Mouse (Mus musculus) embryonic facial prominence, embryonic 13.5 days (tissue): ENCODE results near the gene 2210017I01Rik. TPM values are rescaled to one million over a fixed set of nuclear protein-coding genes. Genes with fewer than 3 reads are reported as not detected.

Experiments used
- polyA plus RNA-seq: library from polyadenylated mRNA; unstranded; fragments of >200 nt; fragmentation: Nextera tagmentation; extraction: Ambion mirVana; gene quantifications from 2 replicates; pipeline ENCODE4 v1.2.1, GENCODE M21; 2015

2210017I01Rik gene
- polyA plus RNA-seq, 1 experiment from 2014 or later, result not detected

Other genes with a start within 250 kb of the 2210017I01Rik start
- not detected in 2 replicates for gene Sprr2f, start 242.3 kb downstream of the 2210017I01Rik start, polyA plus RNA-seq
- not detected in 2 replicates for gene Sprr2h, start 221.8 kb downstream of the 2210017I01Rik start, polyA plus RNA-seq
- not detected in 2 replicates for gene Sprr2i, start 199.5 kb downstream of the 2210017I01Rik start, polyA plus RNA-seq
- not detected in 2 replicates for gene Sprr2j-ps, start 189.4 kb downstream of the 2210017I01Rik start, polyA plus RNA-seq
- 10.1 and 18.9 TPM in 2 replicates for gene Gm9774, start 178.1 kb downstream of the 2210017I01Rik start, polyA plus RNA-seq
- not detected in 2 replicates for gene Sprr2k, start 174.9 kb downstream of the 2210017I01Rik start, polyA plus RNA-seq
- gene Sprr1b, start 168.7 kb downstream of the 2210017I01Rik start, polyA plus RNA-seq, result 1.0 TPM in 1 of 2 replicates, not detected in the other
- not detected in 2 replicates for gene Sprr3, start 148.8 kb downstream of the 2210017I01Rik start, polyA plus RNA-seq
- 21.6 and 26.7 TPM in 2 replicates for gene Sprr1a, start 121.6 kb downstream of the 2210017I01Rik start, polyA plus RNA-seq
- gene Sprr4, start 107.0 kb downstream of the 2210017I01Rik start, polyA plus RNA-seq, result not detected in 2 replicates
- not detected in 2 replicates for gene 2310046K23Rik, start 73.0 kb downstream of the 2210017I01Rik start, polyA plus RNA-seq
- 0.14 TPM in 1 of 2 replicates, not detected in the other for gene Ivl, start 33.8 kb downstream of the 2210017I01Rik start, polyA plus RNA-seq
- gene Smcp, start 18.5 kb downstream of the 2210017I01Rik start, polyA plus RNA-seq, result not detected in 2 replicates
- gene Lce6a, start 14.2 kb upstream of the 2210017I01Rik start, polyA plus RNA-seq, result not detected in 2 replicates
- not detected in 2 replicates for gene Lce1a1, start 40.8 kb upstream of the 2210017I01Rik start, polyA plus RNA-seq
- gene Lce1b, start 49.4 kb upstream of the 2210017I01Rik start, polyA plus RNA-seq, result not detected in 2 replicates
- gene Lce1a2, start 62.8 kb upstream of the 2210017I01Rik start, polyA plus RNA-seq, result not detected in 2 replicates
- not detected in 2 replicates for gene Lce1c, start 71.8 kb upstream of the 2210017I01Rik start, polyA plus RNA-seq
- gene Lce1d, start 79.7 kb upstream of the 2210017I01Rik start, polyA plus RNA-seq, result not detected in 2 replicates
- gene Lce1e, start 101.6 kb upstream of the 2210017I01Rik start, polyA plus RNA-seq, result not detected in 2 replicates
- gene Lce1f, start 112.9 kb upstream of the 2210017I01Rik start, polyA plus RNA-seq, result not detected in 2 replicates
- gene Gm38119, start 131.6 kb upstream of the 2210017I01Rik start, polyA plus RNA-seq, result not detected in 2 replicates
- not detected in 2 replicates for gene Lce1g, start 144.8 kb upstream of the 2210017I01Rik start, polyA plus RNA-seq
- gene Lce1h, start 157.6 kb upstream of the 2210017I01Rik start, polyA plus RNA-seq, result not detected in 2 replicates
- gene Lce1i, start 171.4 kb upstream of the 2210017I01Rik start, polyA plus RNA-seq, result not detected in 2 replicates
- not detected in 2 replicates for gene Lce1j, start 183.0 kb upstream of the 2210017I01Rik start, polyA plus RNA-seq
- not detected in 2 replicates for gene Lce1k, start 200.4 kb upstream of the 2210017I01Rik start, polyA plus RNA-seq
- gene Kprp, start 219.8 kb upstream of the 2210017I01Rik start, polyA plus RNA-seq, result not detected in 2 replicates
- not detected in 2 replicates for gene Lce1l, start 243.8 kb upstream of the 2210017I01Rik start, polyA plus RNA-seq